Mouse (Mus musculus): Measurements from ENCODE around the gene Nrde2. TPM values are rescaled to one million over a fixed set of nuclear protein-coding genes. Genes with fewer than 3 reads are reported as not detected.

The Nrde2 gene
- total and polyA plus RNA-seq, 2 experiments from 2014 or later, result 7.7 to 13.7 TPM

- ATAC-seq (ENCODE audit: insufficient read depth, low read depth) (no peak), DNase-seq (ENCODE audit: low spot score) (no peak)
- TF ChIP-seq CTCF (IDR thresholded peaks at IDR 0.05; ENCODE audit: low read depth), result no peak
- no peak for TF ChIP-seq EP300 (IDR thresholded peaks at IDR 0.05; ENCODE audit: low read depth)
- Histone ChIP-seq H3K27me3 (ENCODE audit: control insufficient read depth, insufficient read depth, low read length) (no peaks in the 10 kb centered on the region), H3K4me1 (ENCODE audit: control insufficient read depth, insufficient read depth) (0 out of 2 replicates have a peak, but pooled peaks cover 8% of the 10 kb centered on the region), H3K4me3 (ENCODE audit: low read depth, low read length) (no peak overlapping the region), H3K4me2 (ENCODE audit: low read depth, low read length) (no peak overlapping the region), H3K9me3 (replicated peaks; ENCODE audit: control insufficient read depth, low read length) (no peaks in the 10 kb centered on the region), H3K27ac (ENCODE audit: low read depth) (no peak overlapping the region), H3K36me3 (replicated peaks; ENCODE audit: control insufficient read depth, insufficient read depth, low read length) (no peaks in the 10 kb centered on the region), H3K9ac (replicated peaks; ENCODE audit: low read depth, low read length) (no peak overlapping the region)
- WGBS, result 83% methylated on average over 8 of the region's 8 CpGs
Observed at GRCm38 (mm10) chr12:100166939-100167338, 7.5 kb upstream of the Nrde2 start.

DNA sequence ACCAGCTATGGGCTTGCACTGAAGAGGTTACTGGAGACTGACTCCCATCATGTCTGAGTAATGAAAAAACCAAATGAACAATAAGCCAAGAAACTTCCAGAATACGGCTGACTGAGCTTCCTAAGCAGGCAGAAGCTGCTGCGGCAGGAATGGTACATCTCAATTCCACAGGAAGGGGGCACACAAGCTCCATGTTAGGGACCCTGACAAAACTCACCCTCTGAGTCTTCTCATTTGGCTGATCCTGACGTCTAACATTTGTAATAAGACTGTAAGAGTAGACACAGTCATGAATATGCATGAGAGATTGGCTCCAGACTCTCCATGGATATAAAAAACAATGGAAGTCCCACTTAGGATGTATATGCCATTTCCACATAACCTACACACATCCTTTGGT is 6.7 kb upstream of the Nrde2 start:
- ATAC-seq (ENCODE audit: insufficient read depth, low read depth), result peak; percentile 33; the same call in 1 of the 2 replicates
- 23% methylated on average over 3 of the region's 3 CpGs for WGBS
- H3K4me1 ChIP-seq (ENCODE audit: control insufficient read depth, insufficient read depth), result 0 out of 2 replicates have a peak, but pooled peaks cover 8% of the 10 kb centered on the region

GRCm38 (mm10) chr12:100164991-100165500 is 5.6 kb upstream of the Nrde2 start:
- H3K27me3 ChIP-seq (ENCODE audit: control insufficient read depth, insufficient read depth, low read length), result no peaks in the 10 kb centered on the region
- H3K9ac ChIP-seq (replicated peaks; ENCODE audit: low read depth, low read length), result no peak overlapping the region
- WGBS, result 62% methylated on average over 7 of the region's 7 CpGs
- no peaks in the 10 kb centered on the region for H3K36me3 ChIP-seq (replicated peaks; ENCODE audit: control insufficient read depth, insufficient read depth, low read length)
- DNase-seq (ENCODE audit: low spot score), result no peak
- no peak for ATAC-seq (ENCODE audit: insufficient read depth, low read depth)
- TF ChIP-seq CTCF (IDR thresholded peaks at IDR 0.05; ENCODE audit: low read depth) (no peak), EP300 (IDR thresholded peaks at IDR 0.05; ENCODE audit: low read depth) (no peak)
- no peak overlapping the region for H3K27ac ChIP-seq (ENCODE audit: low read depth)
- no peaks in the 10 kb centered on the region for H3K9me3 ChIP-seq (replicated peaks; ENCODE audit: control insufficient read depth, low read length)
- no peak overlapping the region for H3K4me3 ChIP-seq (ENCODE audit: low read depth, low read length)
- H3K4me1 ChIP-seq (ENCODE audit: control insufficient read depth, insufficient read depth), result 0 out of 2 replicates have a peak, but pooled peaks cover 8% of the 10 kb centered on the region
- H3K4me2 ChIP-seq (ENCODE audit: low read depth, low read length), result no peak overlapping the region

More for the DNA sequence above, 6.7 kb upstream of the Nrde2 start:
- Histone ChIP-seq H3K9ac (replicated peaks; ENCODE audit: low read depth, low read length) (no peak overlapping the region), H3K27me3 (ENCODE audit: control insufficient read depth, insufficient read depth, low read length) (no peaks in the 10 kb centered on the region), H3K4me2 (ENCODE audit: low read depth, low read length) (no peak overlapping the region), H3K9me3 (replicated peaks; ENCODE audit: control insufficient read depth, low read length) (no peaks in the 10 kb centered on the region), H3K36me3 (replicated peaks; ENCODE audit: control insufficient read depth, insufficient read depth, low read length) (no peaks in the 10 kb centered on the region), H3K4me3 (ENCODE audit: low read depth, low read length) (no peak overlapping the region), H3K27ac (ENCODE audit: low read depth) (no peak overlapping the region)
- peak; percentile 28 for DNase-seq (ENCODE audit: low spot score)
- TF ChIP-seq EP300 (IDR thresholded peaks at IDR 0.05; ENCODE audit: low read depth), result no peak
- peak; percentile 57 for TF ChIP-seq CTCF (IDR thresholded peaks at IDR 0.05; ENCODE audit: low read depth)

DNA sequence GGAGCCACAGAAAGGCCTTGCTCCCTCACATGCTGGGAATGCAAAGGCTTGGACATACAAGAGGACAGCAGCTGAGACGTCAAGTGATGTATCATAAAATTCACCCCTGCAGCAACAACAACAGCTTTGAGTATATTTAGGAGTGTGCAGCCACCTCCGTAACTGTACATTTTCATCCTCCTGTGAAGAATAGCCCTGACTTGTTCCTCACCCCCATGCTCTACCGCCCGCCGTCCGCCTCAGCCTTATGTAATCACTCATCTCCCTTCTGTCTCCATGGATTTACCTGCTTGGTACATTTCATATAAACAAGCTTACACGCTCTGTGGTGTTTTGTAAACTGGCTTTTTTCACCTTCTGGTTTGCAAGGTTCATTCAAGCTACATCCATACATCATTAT is 7.0 kb downstream of the Nrde2 start:
- Histone ChIP-seq H3K9me3 (replicated peaks; ENCODE audit: control insufficient read depth, low read length) (no peaks in the 10 kb centered on the region), H3K9ac (replicated peaks; ENCODE audit: low read depth, low read length) (no peak overlapping the region), H3K27me3 (ENCODE audit: control insufficient read depth, insufficient read depth, low read length) (no peaks in the 10 kb centered on the region), H3K27ac (ENCODE audit: low read depth) (no peak overlapping the region), H3K4me1 (ENCODE audit: control insufficient read depth, insufficient read depth) (no peaks in the 10 kb centered on the region), H3K36me3 (replicated peaks; ENCODE audit: control insufficient read depth, insufficient read depth, low read length) (peaks cover 39% of the 10 kb centered on the region), H3K4me2 (ENCODE audit: low read depth, low read length) (no peak overlapping the region), H3K4me3 (ENCODE audit: low read depth, low read length) (no peak overlapping the region)
- WGBS, result 88% methylated on average over 7 of the region's 7 CpGs
- TF ChIP-seq EP300 (IDR thresholded peaks at IDR 0.05; ENCODE audit: low read depth) (no peak), CTCF (IDR thresholded peaks at IDR 0.05; ENCODE audit: low read depth) (no peak)
- ATAC-seq (ENCODE audit: insufficient read depth, low read depth), result no peak
- no peak for DNase-seq (ENCODE audit: low spot score)

- Histone ChIP-seq H3K9ac (replicated peaks; ENCODE audit: low read depth, low read length) (no peak overlapping the region; the same call in 1 of the 2 replicates), H3K4me3 (ENCODE audit: low read depth, low read length) (no peak overlapping the region), H3K4me2 (ENCODE audit: low read depth, low read length) (no peak overlapping the region), H3K27me3 (ENCODE audit: control insufficient read depth, insufficient read depth, low read length) (no peaks in the 10 kb centered on the region), H3K9me3 (replicated peaks; ENCODE audit: control insufficient read depth, low read length) (no peaks in the 10 kb centered on the region), H3K36me3 (replicated peaks; ENCODE audit: control insufficient read depth, insufficient read depth, low read length) (peaks cover 89% of the 10 kb centered on the region), H3K27ac (ENCODE audit: low read depth) (no peak overlapping the region), H3K4me1 (ENCODE audit: control insufficient read depth, insufficient read depth) (no peaks in the 10 kb centered on the region)
- DNase-seq (ENCODE audit: low spot score) (no peak), ATAC-seq (ENCODE audit: insufficient read depth, low read depth) (peak; percentile 27; the same call in 1 of the 2 replicates)
- TF ChIP-seq EP300 (IDR thresholded peaks at IDR 0.05; ENCODE audit: low read depth) (no peak), CTCF (IDR thresholded peaks at IDR 0.05; ENCODE audit: low read depth) (no peak)
- WGBS, result 67% methylated on average over 5 of the region's 5 CpGs
Observed at GRCm38 (mm10) chr12:100144269-100144668, 15.2 kb downstream of the Nrde2 start.

GRCm38 (mm10) chr12:100143737-100144136 is 15.7 kb downstream of the Nrde2 start:
- no peaks in the 10 kb centered on the region for H3K9me3 ChIP-seq (replicated peaks; ENCODE audit: control insufficient read depth, low read length)
- no peak for DNase-seq (ENCODE audit: low spot score)
- 88% methylated on average over 9 of the region's 9 CpGs for WGBS
- peaks cover 88% of the 10 kb centered on the region for H3K36me3 ChIP-seq (replicated peaks; ENCODE audit: control insufficient read depth, insufficient read depth, low read length)
- H3K27me3 ChIP-seq (ENCODE audit: control insufficient read depth, insufficient read depth, low read length), result no peaks in the 10 kb centered on the region
- TF ChIP-seq CTCF (IDR thresholded peaks at IDR 0.05; ENCODE audit: low read depth) (no peak), EP300 (IDR thresholded peaks at IDR 0.05; ENCODE audit: low read depth) (no peak)
- no peak overlapping the region for H3K4me2 ChIP-seq (ENCODE audit: low read depth, low read length)
- no peaks in the 10 kb centered on the region for H3K4me1 ChIP-seq (ENCODE audit: control insufficient read depth, insufficient read depth)
- H3K9ac ChIP-seq (replicated peaks; ENCODE audit: low read depth, low read length), result no peak overlapping the region
- H3K27ac ChIP-seq (ENCODE audit: low read depth), result no peak overlapping the region
- H3K4me3 ChIP-seq (ENCODE audit: low read depth, low read length), result no peak overlapping the region
- ATAC-seq (ENCODE audit: insufficient read depth, low read depth), result no peak

Data from heart, postnatal 0 days (tissue).